Mouse (Mus musculus): Measurements from ENCODE around the gene Srsf1. TPM values are rescaled to one million over a fixed set of nuclear protein-coding genes. Genes with fewer than 3 reads are reported as not detected.
A peak's percentile ranks its signal among the peaks of the same experiment; 100 is the strongest.

Gene Srsf1
- polyA plus RNA-seq (2016; fragmentation: Nextera tagmentation; extraction: Ambion mirVana) = 446 and 488 TPM in 2 replicates

DNA sequence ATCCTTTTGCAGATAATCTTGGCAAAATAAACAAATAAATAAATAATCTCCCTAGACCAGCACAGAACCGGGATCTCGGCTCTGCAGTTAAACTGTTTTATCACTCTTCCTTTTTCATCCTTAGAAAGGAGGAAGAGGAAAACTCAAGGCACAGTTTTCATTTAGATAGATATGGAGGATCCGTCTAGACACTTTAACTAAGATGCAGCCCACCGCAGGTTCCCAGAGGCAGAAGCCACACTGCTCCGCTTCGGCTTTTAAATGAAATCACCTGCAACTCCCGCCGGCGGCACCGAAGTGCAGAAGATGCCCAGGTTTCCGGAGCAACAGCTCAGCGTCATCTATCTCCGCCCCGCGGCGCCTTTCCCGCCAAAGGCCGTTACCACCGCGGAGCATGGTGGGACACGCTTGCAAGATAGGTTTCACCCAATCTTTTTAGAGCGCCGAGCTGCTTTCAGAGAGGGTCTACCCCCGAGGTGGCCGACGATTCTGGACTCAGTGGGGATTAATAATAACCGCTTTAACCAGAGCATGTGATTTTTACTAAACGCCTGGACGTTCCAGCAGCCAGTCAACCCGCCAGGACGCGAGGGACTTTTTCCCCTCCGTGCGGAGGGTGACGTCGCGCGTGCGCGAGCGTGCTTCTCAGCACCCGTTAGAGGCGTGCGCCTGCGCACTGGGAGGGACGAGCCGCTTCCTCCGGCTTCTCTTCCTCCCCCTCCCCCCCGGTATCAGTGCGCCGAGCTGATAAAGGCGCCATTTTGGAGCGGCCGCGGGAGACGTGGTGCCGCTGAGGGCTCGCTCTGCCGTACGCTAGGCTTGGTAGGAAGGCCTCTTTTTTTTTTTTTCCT, at the start of gene Srsf1:
TSS of gene Srsf1 (plus strand) at position 430 of the 851 bp plus-strand sequence.
- peak within 1 kb of the TSS; percentile 83 for H3K4me2 ChIP-seq (replicated peaks)
- peak within 1 kb of the TSS; percentile 96 for H3K9ac ChIP-seq
- peak within 1 kb of the TSS; percentile 96 for H3K4me3 ChIP-seq
- ATAC-seq (ENCODE audit: low FRiP score, low read depth) = peak; percentile 89
- H3K9me3 ChIP-seq = no peaks in the 10 kb centered on the region
- H3K27me3 ChIP-seq (replicated peaks) = no peaks in the 10 kb centered on the region
- H3K27ac ChIP-seq = peak within 1 kb of the TSS; percentile 93
- H3K4me1 ChIP-seq = peaks cover 24% of the 10 kb centered on the region
- peaks cover 18% of the 10 kb centered on the region for H3K36me3 ChIP-seq
- under 1% methylated on average over 60 of the region's 60 CpGs for WGBS

- Histone ChIP-seq H3K27me3 (replicated peaks) (no peaks in the 10 kb centered on the region), H3K4me2 (replicated peaks) (no peak overlapping the region), H3K9ac (no peak overlapping the region), H3K9me3 (no peaks in the 10 kb centered on the region), H3K4me3 (no peak overlapping the region), H3K4me1 (no peaks in the 10 kb centered on the region), H3K27ac (no peak overlapping the region), H3K36me3 (peaks cover 4% of the 10 kb centered on the region; the same call in 1 of the 2 replicates)
- no peak for ATAC-seq (ENCODE audit: low FRiP score, low read depth)
- 91% methylated on average over 5 of the region's 5 CpGs for WGBS
These were observed 47.4 kb upstream of the Srsf1 start for GRCm38 (mm10) chr11:87999751-88000150.

DNA sequence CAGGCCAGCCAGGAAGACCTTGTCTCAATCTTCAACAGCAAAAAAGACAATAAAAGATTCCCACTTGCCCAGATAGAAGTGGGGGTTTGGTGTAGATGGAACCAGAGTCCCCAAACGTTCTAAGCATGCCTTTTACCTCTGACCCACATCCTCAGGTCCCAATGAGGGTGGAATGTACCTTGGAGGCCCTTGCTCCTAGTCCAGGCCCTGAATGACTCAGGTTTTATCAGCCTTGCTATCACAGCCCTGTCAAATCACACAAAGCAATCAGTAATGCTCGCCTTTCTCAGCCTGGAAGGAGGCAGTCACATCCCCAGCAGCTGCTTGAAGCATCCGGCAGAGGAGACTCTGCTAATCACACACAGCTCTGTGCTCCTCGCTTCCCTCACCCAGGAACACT, 44.4 kb upstream of the Srsf1 start:
- Histone ChIP-seq H3K4me2 (replicated peaks) (no peak overlapping the region), H3K9me3 (no peaks in the 10 kb centered on the region), H3K9ac (no peak overlapping the region), H3K4me3 (no peak overlapping the region), H3K36me3 (peaks cover 4% of the 10 kb centered on the region; the same call in 1 of the 2 replicates), H3K27ac (no peak overlapping the region), H3K27me3 (replicated peaks) (no peaks in the 10 kb centered on the region), H3K4me1 (no peaks in the 10 kb centered on the region)
- WGBS = 71% methylated on average over 4 of the region's 4 CpGs
- ATAC-seq (ENCODE audit: low FRiP score, low read depth) = no peak

- Histone ChIP-seq H3K4me3 (no peak overlapping the region), H3K27ac (no peak overlapping the region), H3K9ac (no peak overlapping the region), H3K36me3 (peaks cover 4% of the 10 kb centered on the region; the same call in 1 of the 2 replicates), H3K27me3 (replicated peaks) (no peaks in the 10 kb centered on the region), H3K9me3 (no peaks in the 10 kb centered on the region), H3K4me2 (replicated peaks) (no peak overlapping the region), H3K4me1 (no peaks in the 10 kb centered on the region)
- no peak for ATAC-seq (ENCODE audit: low FRiP score, low read depth)
- WGBS = 60% methylated on average over 2 of the region's 2 CpGs
These were observed 43.0 kb upstream of the Srsf1 start for GRCm38 (mm10) chr11:88004123-88004522.

GRCm38 (mm10) chr11:88008641-88009040, 38.5 kb upstream of the Srsf1 start:
- Histone ChIP-seq H3K4me1 (peaks cover 7% of the 10 kb centered on the region; the same call in 1 of the 2 replicates), H3K4me3 (no peak overlapping the region), H3K4me2 (replicated peaks) (no peak overlapping the region), H3K27me3 (replicated peaks) (no peaks in the 10 kb centered on the region), H3K36me3 (no peaks in the 10 kb centered on the region), H3K27ac (no peak overlapping the region), H3K9me3 (no peaks in the 10 kb centered on the region), H3K9ac (no peak overlapping the region)
- ATAC-seq (ENCODE audit: low FRiP score, low read depth) = no peak
- 65% methylated on average over 1 of the region's 1 CpGs for WGBS

DNA sequence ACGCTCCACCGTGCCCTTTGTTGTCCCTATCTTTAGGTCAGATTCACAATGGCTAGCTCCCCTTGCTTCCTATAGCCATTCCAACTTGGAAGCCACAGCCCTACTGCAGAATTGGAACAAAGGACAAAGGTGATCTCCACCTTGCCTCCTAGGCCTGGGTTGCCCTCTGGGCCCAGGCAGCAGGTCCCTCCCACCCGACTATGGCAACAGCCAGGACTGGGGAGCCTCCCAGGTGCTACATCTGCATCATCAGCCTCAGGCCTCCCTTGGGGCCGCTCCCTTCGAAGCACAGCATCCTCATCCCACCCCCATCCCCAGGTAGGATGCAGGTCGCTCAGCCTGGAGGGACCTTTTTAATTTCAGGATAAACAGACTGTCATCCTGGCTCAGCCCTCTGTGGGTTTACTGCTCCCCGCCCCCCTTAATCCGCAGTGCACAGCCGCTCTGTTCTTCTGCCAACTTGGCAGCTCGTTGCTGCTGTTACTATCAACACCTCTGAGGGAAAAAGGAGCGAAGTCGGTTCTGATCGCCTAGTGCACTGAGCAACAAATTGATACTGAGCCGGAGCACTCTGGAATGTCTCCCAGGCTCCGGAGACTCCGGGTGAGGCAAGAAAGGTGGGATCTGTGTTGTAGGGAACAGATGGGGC, 37.5 kb upstream of the Srsf1 start:
- no peak for ATAC-seq (ENCODE audit: low FRiP score, low read depth)
- no peaks in the 10 kb centered on the region for H3K36me3 ChIP-seq
- H3K27ac ChIP-seq = no peak overlapping the region
- H3K9ac ChIP-seq = peak overlapping the region; percentile 34
- H3K4me1 ChIP-seq = peaks cover 7% of the 10 kb centered on the region; the same call in 1 of the 2 replicates
- WGBS = 33% methylated on average over 16 of the region's 16 CpGs
- H3K4me3 ChIP-seq = no peak overlapping the region
- H3K9me3 ChIP-seq = no peaks in the 10 kb centered on the region
- H3K4me2 ChIP-seq (replicated peaks) = peak overlapping the region; percentile 22; the same call in 1 of the 2 replicates
- no peaks in the 10 kb centered on the region for H3K27me3 ChIP-seq (replicated peaks)

DNA sequence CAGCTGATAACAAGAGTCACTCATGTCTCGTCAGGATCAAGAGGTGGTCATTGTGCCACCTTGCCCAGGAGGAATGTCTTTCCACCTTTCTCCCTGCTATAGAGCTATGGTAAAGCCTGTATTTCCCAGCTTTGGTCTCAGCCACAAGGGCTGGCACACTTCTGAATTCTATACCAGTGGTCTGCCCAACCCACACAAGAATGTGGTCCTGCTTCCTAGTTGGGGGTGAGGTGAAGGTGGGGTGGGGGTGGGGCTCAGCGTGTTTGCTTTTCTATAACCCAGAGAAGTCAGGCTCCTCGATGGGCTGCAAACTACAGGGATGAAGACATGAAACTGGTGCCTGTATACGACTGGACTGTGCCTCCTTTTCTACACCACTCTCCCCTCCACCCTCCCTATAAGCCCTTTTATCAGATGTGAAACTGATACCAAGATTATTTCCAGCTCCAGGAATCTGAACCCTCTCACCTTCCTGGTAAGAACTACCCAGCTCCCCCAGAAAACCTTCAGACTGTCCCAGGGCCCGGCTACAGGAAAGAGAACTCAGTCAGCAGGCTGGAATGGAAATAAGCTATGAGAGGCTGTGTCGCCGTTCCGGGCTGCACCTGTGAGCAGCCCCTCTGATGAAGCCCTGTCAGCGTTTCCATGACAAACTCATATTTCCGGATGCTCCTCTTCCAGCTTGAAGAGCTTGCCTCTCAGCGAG, 35.8 kb upstream of the Srsf1 start:
- WGBS = 81% methylated on average over 11 of the region's 11 CpGs
- no peak for ATAC-seq (ENCODE audit: low FRiP score, low read depth)
- no peaks in the 10 kb centered on the region for H3K9me3 ChIP-seq

GRCm38 (mm10) chr11:88011914-88012419, 35.2 kb upstream of the Srsf1 start:
- Histone ChIP-seq H3K36me3 (no peaks in the 10 kb centered on the region), H3K9me3 (no peaks in the 10 kb centered on the region), H3K9ac (no peak overlapping the region), H3K4me3 (no peak overlapping the region), H3K27me3 (replicated peaks) (no peaks in the 10 kb centered on the region), H3K4me1 (peaks cover 7% of the 10 kb centered on the region; the same call in 1 of the 2 replicates), H3K27ac (no peak overlapping the region), H3K4me2 (replicated peaks) (no peak overlapping the region)
- WGBS = 92% methylated on average over 7 of the region's 7 CpGs
- no peak for ATAC-seq (ENCODE audit: low FRiP score, low read depth)

More for the DNA sequence above, 35.8 kb upstream of the Srsf1 start:
- no peak overlapping the region for H3K9ac ChIP-seq
- no peak overlapping the region for H3K27ac ChIP-seq
- no peak overlapping the region for H3K4me2 ChIP-seq (replicated peaks)
- no peak overlapping the region for H3K4me3 ChIP-seq
- H3K36me3 ChIP-seq = no peaks in the 10 kb centered on the region
- peaks cover 7% of the 10 kb centered on the region; the same call in 1 of the 2 replicates for H3K4me1 ChIP-seq
- no peaks in the 10 kb centered on the region for H3K27me3 ChIP-seq (replicated peaks)

DNA sequence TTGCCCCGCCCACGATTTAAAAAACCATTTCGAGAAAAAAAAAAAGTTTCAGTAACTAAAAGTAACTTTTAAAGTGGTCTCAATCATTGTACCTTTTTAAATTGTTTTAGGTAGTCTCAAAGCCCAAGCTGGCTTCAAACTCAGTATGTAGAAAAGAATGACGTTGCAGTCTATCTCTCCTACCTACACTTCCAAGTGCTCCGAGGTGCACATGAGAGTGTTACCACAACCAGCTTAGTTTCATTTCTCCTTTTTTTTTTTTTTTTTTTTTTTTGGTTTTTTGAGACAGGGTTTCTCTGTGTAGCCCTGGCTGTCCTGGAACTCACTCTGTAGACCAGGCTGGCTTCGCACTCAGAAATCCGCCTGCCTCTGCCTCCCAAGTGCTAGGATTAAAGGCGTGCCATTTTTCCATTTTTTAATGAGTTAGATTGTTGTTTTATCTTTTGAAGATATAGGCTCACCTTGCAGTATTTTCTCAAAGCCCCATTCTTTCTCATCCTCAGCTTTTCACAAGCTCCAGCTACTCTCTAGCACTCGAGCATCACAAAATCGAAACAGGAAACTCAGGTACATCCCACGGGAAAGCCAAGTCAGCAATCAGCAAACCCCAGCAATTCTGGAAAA, 34.4 kb upstream of the Srsf1 start:
- H3K4me1 ChIP-seq = peaks cover 7% of the 10 kb centered on the region; the same call in 1 of the 2 replicates
- H3K9ac ChIP-seq = no peak overlapping the region
- H3K27ac ChIP-seq = no peak overlapping the region
- no peak overlapping the region for H3K4me2 ChIP-seq (replicated peaks)
- no peak overlapping the region for H3K4me3 ChIP-seq
- no peaks in the 10 kb centered on the region for H3K9me3 ChIP-seq
- 91% methylated on average over 11 of the region's 11 CpGs for WGBS
- no peaks in the 10 kb centered on the region for H3K27me3 ChIP-seq (replicated peaks)
- H3K36me3 ChIP-seq = no peaks in the 10 kb centered on the region
- ATAC-seq (ENCODE audit: low FRiP score, low read depth) = no peak

DNA sequence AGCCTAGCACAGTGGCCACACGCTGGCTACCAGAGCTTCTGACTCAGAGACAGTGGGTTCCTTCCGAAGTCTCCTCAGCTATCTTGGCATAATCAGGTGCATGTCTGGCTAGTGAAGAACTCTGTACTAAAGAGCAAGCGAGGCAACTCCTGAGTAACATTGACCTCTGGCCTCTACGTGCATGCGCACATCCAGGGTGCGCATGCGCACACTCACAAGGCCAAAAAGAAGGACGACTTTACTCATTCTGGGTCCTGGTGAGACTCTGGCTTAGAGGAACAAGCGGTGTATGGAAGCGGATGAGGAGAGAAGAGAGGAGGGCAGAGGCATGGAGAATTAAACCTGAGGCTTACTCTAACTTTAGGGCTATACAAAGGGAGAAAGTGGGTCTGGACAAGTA, 33.5 kb upstream of the Srsf1 start:
- Histone ChIP-seq H3K4me1 (peaks cover 7% of the 10 kb centered on the region; the same call in 1 of the 2 replicates), H3K4me2 (replicated peaks) (no peak overlapping the region), H3K9me3 (no peaks in the 10 kb centered on the region), H3K9ac (no peak overlapping the region), H3K27me3 (replicated peaks) (no peaks in the 10 kb centered on the region), H3K27ac (no peak overlapping the region), H3K36me3 (no peaks in the 10 kb centered on the region), H3K4me3 (no peak overlapping the region)
- 92% methylated on average over 10 of the region's 10 CpGs for WGBS
- ATAC-seq (ENCODE audit: low FRiP score, low read depth) = no peak

- WGBS = 89% methylated on average over 11 of the region's 11 CpGs
- Histone ChIP-seq H3K4me3 (no peak overlapping the region), H3K27me3 (replicated peaks) (no peaks in the 10 kb centered on the region), H3K9me3 (no peaks in the 10 kb centered on the region), H3K36me3 (no peaks in the 10 kb centered on the region), H3K4me1 (peaks cover under 1% of the 10 kb centered on the region; the same call in 1 of the 2 replicates), H3K4me2 (replicated peaks) (no peak overlapping the region), H3K9ac (no peak overlapping the region), H3K27ac (no peak overlapping the region)
- no peak for ATAC-seq (ENCODE audit: low FRiP score, low read depth)
These were observed 32.0 kb upstream of the Srsf1 start for GRCm38 (mm10) chr11:88015161-88015560.
